Mouse (Mus musculus): Measurements from ENCODE around the gene Tmem242.

Tmem242 gene

GRCm38 (mm10) chr17:5372951-5373350 is 67.1 kb downstream of the Tmem242 start:
- DNase-seq = peak in 1 of 2 experiments; percentile 27

DNA sequence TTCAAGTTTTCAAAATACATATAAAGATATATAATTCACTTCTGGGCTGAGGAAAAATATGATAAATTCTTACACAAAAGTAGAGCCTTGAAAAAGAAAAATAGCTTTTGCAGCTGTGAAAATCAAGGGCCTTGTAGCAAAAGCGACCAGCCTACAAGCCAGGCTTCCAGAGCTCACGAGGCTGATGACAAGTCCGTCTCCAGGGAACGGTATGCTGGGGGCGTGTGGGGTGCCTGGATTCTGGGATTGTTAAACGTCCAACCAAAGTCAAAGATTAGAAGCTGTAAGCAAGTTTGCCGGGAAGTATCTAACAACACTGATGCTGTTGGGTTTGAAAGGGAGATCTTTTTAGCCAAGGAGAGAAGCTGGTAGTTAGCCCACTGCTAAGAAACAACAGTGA is 68.5 kb downstream of the Tmem242 start:
- no peak for DNase-seq

DNA sequence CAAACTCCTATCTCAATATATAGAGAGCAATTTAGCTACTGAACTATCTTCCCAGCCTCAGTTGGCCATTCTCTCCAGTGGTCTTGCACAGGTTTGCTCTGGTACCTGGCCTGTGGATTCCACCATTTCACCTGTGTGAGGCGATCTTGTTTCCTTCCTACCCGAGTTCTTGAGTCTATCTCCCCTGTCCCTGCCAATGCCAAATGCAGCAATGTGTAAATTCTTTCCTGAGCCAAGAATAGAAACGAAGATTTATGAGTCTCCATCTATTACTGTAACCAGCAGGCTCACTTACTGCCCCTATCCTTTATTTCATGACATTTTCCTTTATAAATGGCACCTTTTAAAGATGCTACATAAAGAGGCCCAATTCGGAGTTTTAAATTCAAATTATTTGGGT is 69.0 kb downstream of the Tmem242 start:
- DNase-seq = no peak

DNA sequence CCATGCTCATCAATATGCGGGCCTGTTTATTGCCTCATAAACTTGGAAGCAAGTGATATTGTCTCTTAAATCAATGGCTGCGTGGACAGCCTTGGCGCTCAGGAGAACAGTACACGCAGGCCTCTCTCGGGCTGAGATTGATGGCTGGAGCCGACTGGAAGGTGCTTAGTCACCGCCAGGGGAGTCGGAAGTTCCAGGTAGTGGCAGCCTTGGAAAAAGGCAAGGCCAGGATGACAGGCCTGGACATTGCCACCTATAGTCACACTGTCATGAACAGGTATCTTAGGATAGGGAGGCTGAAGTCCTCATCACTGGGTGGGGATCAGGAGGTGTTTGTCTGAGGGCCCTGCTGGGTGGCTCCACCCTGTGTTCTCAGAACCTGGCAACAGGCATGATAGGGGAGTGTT is 74.1 kb downstream of the Tmem242 start:
- DNase-seq = no peak

All from cerebellum, postnatal 14 days (tissue).